Mouse (Mus musculus): Measurements from ENCODE around the gene Urb1. TPM values are rescaled to one million over a fixed set of nuclear protein-coding genes. Genes with fewer than 3 reads are reported as not detected.

The Urb1 gene
- polyA plus RNA-seq, 1 experiment from 2014 or later: 7.3 TPM

GRCm38 (mm10) chr16:90710313-90710712, 99.9 kb downstream of the Urb1 start:
- H3K4me1 ChIP-seq: peaks cover 24% of the 10 kb centered on the region
- no peaks in the 10 kb centered on the region for H3K9me3 ChIP-seq
- H3K27ac ChIP-seq: no peak overlapping the region
- H3K9ac ChIP-seq: no peak overlapping the region
- no peaks in the 10 kb centered on the region for H3K36me3 ChIP-seq
- ATAC-seq (ENCODE audit: insufficient number of reproducible peaks, low FRiP score, low TSS enrichment, low read depth): no peak
- no peaks in the 10 kb centered on the region for H3K27me3 ChIP-seq
- WGBS: 64% methylated on average over 12 of the region's 12 CpGs
- no peak overlapping the region for H3K4me3 ChIP-seq
- peak overlapping the region; percentile 26; the same call in 1 of the 2 replicates for H3K4me2 ChIP-seq

- no peak overlapping the region for H3K27ac ChIP-seq
- H3K27me3 ChIP-seq: no peaks in the 10 kb centered on the region
- no peak overlapping the region for H3K9ac ChIP-seq
- 45% methylated on average over 17 of the region's 17 CpGs for WGBS
- no peaks in the 10 kb centered on the region for H3K36me3 ChIP-seq
- H3K4me2 ChIP-seq: peak overlapping the region; percentile 26; the same call in 1 of the 2 replicates
- no peaks in the 10 kb centered on the region for H3K9me3 ChIP-seq
- H3K4me1 ChIP-seq: peaks cover 24% of the 10 kb centered on the region
- no peak overlapping the region for H3K4me3 ChIP-seq
- ATAC-seq (ENCODE audit: insufficient number of reproducible peaks, low FRiP score, low TSS enrichment, low read depth): no peak
Observed at GRCm38 (mm10) chr16:90709711-90710289, 100.4 kb downstream of the Urb1 start.

- H3K9ac ChIP-seq: no peak overlapping the region
- ATAC-seq (ENCODE audit: insufficient number of reproducible peaks, low FRiP score, low TSS enrichment, low read depth): no peak
- 6% methylated on average over 3 of the region's 3 CpGs for WGBS
Observed at GRCm38 (mm10) chr16:90706279-90706678, 103.9 kb downstream of the Urb1 start.

DNA sequence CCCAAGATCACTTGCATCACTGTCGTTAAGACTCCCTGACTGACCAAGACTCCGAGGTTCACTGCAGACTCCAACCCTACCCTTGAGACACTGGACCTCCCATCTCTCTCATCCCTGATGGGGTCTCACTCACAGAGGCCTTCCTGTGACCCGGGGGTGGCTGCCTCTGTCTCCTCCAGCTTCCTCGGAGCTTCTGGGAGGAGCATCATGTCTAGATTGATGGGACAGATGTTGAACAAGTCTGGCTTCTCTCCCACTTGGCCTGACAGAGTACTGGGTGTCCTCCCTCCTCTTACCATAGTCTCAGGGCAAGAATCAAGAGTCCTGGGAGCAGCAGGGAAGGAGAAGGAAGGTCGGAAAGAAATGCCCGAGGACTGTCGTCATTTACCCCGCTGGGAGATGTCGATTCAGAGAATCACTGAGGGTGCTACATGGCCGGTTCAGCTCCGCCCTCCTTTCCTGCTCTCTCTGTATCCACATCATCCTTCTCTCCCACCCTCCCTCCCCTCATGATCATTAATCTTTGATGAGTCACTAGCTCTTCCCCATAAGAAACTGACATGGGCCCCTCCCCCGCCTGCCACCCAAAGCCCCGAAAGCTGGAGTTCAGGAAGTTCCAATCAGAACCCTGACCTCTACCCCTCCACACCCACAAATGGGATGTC, 105.9 kb downstream of the Urb1 start:
- 57% methylated on average over 13 of the region's 13 CpGs for WGBS
- Histone ChIP-seq H3K27ac (no peak overlapping the region), H3K9ac (no peak overlapping the region), H3K36me3 (no peaks in the 10 kb centered on the region), H3K4me3 (no peak overlapping the region), H3K4me1 (no peaks in the 10 kb centered on the region), H3K4me2 (no peak overlapping the region), H3K9me3 (no peaks in the 10 kb centered on the region), H3K27me3 (no peaks in the 10 kb centered on the region)
- no peak for ATAC-seq (ENCODE audit: insufficient number of reproducible peaks, low FRiP score, low TSS enrichment, low read depth)

More at GRCm38 (mm10) chr16:90706279-90706678, 103.9 kb downstream of the Urb1 start:
- 0 out of 2 replicates have a peak, but pooled peaks cover 10% of the 10 kb centered on the region for H3K4me1 ChIP-seq
- no peaks in the 10 kb centered on the region for H3K9me3 ChIP-seq
- H3K27me3 ChIP-seq: no peaks in the 10 kb centered on the region
- H3K36me3 ChIP-seq: no peaks in the 10 kb centered on the region
- H3K4me3 ChIP-seq: no peak overlapping the region
- H3K4me2 ChIP-seq: no peak overlapping the region
- H3K27ac ChIP-seq: no peak overlapping the region

DNA sequence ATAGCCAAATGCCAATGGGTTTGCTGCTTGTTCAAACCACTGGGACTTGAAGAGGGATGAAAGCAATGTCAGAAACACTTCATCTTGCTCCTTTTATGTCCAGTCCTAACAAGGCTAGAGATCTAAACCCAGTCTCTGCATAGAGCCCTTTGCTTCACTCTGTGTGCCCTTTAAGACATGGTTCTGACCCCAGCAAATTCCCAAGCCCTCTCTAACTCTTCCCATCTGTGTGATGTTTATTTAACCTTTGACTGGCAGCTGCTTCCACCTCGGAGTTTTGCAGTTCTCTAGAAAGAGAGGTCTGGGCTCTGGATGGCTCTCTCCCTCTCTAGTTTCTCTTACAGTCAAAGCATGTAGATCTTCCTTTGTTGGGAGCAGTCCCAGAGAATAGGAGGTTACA, 106.6 kb downstream of the Urb1 start:
- H3K4me2 ChIP-seq: no peak overlapping the region
- no peak overlapping the region for H3K27ac ChIP-seq
- H3K27me3 ChIP-seq: no peaks in the 10 kb centered on the region
- no peak overlapping the region for H3K9ac ChIP-seq
- H3K36me3 ChIP-seq: no peaks in the 10 kb centered on the region
- no peak overlapping the region for H3K4me3 ChIP-seq
- H3K9me3 ChIP-seq: no peaks in the 10 kb centered on the region
- WGBS: 2% methylated on average over 1 of the region's 1 CpGs
- no peaks in the 10 kb centered on the region for H3K4me1 ChIP-seq
- no peak for ATAC-seq (ENCODE audit: insufficient number of reproducible peaks, low FRiP score, low TSS enrichment, low read depth)

DNA sequence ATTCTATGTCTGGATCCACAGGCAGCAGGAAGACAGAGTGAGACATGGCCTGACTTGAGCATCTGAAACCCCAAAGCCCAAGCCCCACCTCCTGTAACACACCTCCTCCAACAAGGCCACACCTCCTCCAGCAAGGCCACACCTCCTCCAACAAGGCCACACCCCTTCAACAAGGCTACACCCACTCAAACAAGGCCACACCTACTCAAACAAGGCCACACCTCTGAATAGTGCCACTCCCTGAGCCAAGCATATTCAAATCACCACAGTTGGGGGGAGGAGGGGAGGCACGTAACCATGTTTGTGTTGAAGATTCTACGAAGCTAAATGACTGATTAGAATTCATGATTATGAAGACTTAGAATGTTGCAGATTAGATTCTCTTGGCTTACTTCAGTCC, 108.7 kb downstream of the Urb1 start:
- Histone ChIP-seq H3K9me3 (no peaks in the 10 kb centered on the region), H3K36me3 (no peaks in the 10 kb centered on the region), H3K27ac (no peak overlapping the region), H3K9ac (no peak overlapping the region), H3K4me1 (no peaks in the 10 kb centered on the region), H3K4me2 (no peak overlapping the region), H3K4me3 (no peak overlapping the region), H3K27me3 (no peaks in the 10 kb centered on the region)
- no peak for ATAC-seq (ENCODE audit: insufficient number of reproducible peaks, low FRiP score, low TSS enrichment, low read depth)
- WGBS: 92% methylated on average over 2 of the region's 2 CpGs

Other genes with a start within 250 kb of the Urb1 start
- gene Mis18a, start 83.0 kb downstream of the Urb1 start, polyA plus RNA-seq (2015; fragmentation: Nextera tagmentation; extraction: Ambion mirVana): 50.4 and 57.0 TPM in 2 replicates
- gene Mrap, start 72.2 kb downstream of the Urb1 start, polyA plus RNA-seq (2015; fragmentation: Nextera tagmentation; extraction: Ambion mirVana): 0.31 and 0.84 TPM in 2 replicates
- 1.2 and 2.1 TPM in 2 replicates for gene Eva1c, start 16.3 kb upstream of the Urb1 start, polyA plus RNA-seq (2015; fragmentation: Nextera tagmentation; extraction: Ambion mirVana)
- 32.1 and 40.9 TPM in 2 replicates for gene Cfap298, start 124.7 kb upstream of the Urb1 start, polyA plus RNA-seq (2015; fragmentation: Nextera tagmentation; extraction: Ambion mirVana)
- 10.4 and 10.9 TPM in 2 replicates for gene Synj1, start 200.9 kb upstream of the Urb1 start, polyA plus RNA-seq (2015; fragmentation: Nextera tagmentation; extraction: Ambion mirVana)
- 51.9 and 55.1 TPM in 2 replicates for gene Paxbp1, start 234.1 kb upstream of the Urb1 start, polyA plus RNA-seq (2015; fragmentation: Nextera tagmentation; extraction: Ambion mirVana)